Mouse (Mus musculus) C2C12 (cell line): Measurements from ENCODE around the gene Mink1. TPM values are rescaled to one million over a fixed set of nuclear protein-coding genes. Genes with fewer than 3 reads are reported as not detected.

Source experiments
- H3K27me3 ChIP-seq: one replicate; pipeline ENCODE4 v1.6.1; 2011; ENCODE audit not compliant: control insufficient read depth, insufficient read depth, insufficient read length
- H3K36me3 ChIP-seq: one replicate; pipeline ENCODE4 v1.6.1; 2011; ENCODE audit not compliant: control insufficient read depth, insufficient read depth
- H3K4me3 ChIP-seq: one replicate; pipeline ENCODE4 v1.5.1; 2011; ENCODE audit warnings: mild to moderate bottlenecking, control low read depth; ENCODE audit not compliant: poor library complexity, insufficient read depth, severe bottlenecking
- H3K79me2 ChIP-seq: one replicate; pipeline ENCODE4 v1.6.1; 2011; ENCODE audit not compliant: control insufficient read depth, insufficient read depth
- H3K79me3 ChIP-seq: one replicate; pipeline ENCODE4 v1.6.1; 2011; ENCODE audit warnings: low read depth, control low read depth
- H3ac ChIP-seq: one replicate; pipeline ENCODE3; 2011; ENCODE audit warnings: low read depth; ENCODE audit not compliant: control insufficient read depth, insufficient read length
- CEBPB ChIP-seq: IDR thresholded peaks from one replicate; pipeline ENCODE4 v1.6.1; 2011; ENCODE audit warnings: low read depth, mild to moderate bottlenecking, control low read depth, moderate library complexity
- CTCF ChIP-seq: IDR thresholded peaks from one replicate; pipeline ENCODE4 v1.5.1; 2011; ENCODE audit not compliant: control insufficient read depth, insufficient read depth, insufficient read length
- FOSL1 ChIP-seq: IDR thresholded peaks from one replicate; pipeline ENCODE4 v1.8.0; 2011; ENCODE audit warnings: mild to moderate bottlenecking, low read length; ENCODE audit not compliant: poor library complexity, insufficient read depth, severe bottlenecking
- MAX ChIP-seq: IDR thresholded peaks from one replicate; pipeline ENCODE4 v1.6.1; 2011; ENCODE audit warnings: mild to moderate bottlenecking, control low read depth
- MYOD1 ChIP-seq: IDR thresholded peaks from one replicate; pipeline ENCODE4 v1.6.1; 2011; ENCODE audit warnings: low read depth; ENCODE audit not compliant: control insufficient read depth, insufficient read length
- MYOG ChIP-seq: IDR thresholded peaks from one replicate; pipeline ENCODE4 v1.6.1; 2011; ENCODE audit not compliant: control insufficient read depth, insufficient read length; ENCODE audit errors: extremely low read depth
- USF1 ChIP-seq: IDR thresholded peaks from one replicate; pipeline ENCODE4 v1.6.1; 2011; ENCODE audit warnings: low read depth, mild to moderate bottlenecking, control low read depth, moderate library complexity
- polyA plus RNA-seq: library from polyadenylated mRNA; unstranded; fragments of >200 nt; fragmentation: generic; extraction: Trizol; gene quantifications from one replicate; pipeline ENCODE4 v1.2.1, GENCODE M21; 2012; ENCODE audit warnings: missing spikeins

Gene Mink1
- polyA plus RNA-seq, 1 experiment: 34.5 TPM

DNA sequence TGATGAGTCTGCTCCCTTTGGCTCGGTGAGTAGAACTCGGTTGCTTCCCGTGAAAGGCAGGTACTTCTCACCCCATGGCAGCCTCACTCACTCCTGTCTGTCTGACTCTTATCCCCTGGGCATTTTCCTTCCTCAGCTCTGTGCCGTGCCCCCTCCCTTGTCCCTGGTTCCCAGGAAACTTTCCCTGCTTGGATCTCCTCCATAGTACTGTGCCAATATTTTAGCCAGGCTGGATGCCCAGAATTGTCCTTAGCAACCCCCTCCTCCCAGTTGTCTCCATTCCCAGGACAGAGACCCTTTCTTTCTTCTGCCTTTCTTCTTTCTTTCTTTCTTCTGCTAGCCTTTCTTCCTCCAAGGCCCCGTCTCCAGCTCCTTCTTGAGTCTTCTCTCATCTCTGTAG is 21.3 kb upstream of the Mink1 start:
- H3ac ChIP-seq: no peak overlapping the region
- no peaks in the 10 kb centered on the region for H3K79me3 ChIP-seq
- TF ChIP-seq USF1 (no peak), FOSL1 (no peak), MYOG (no peak), CTCF (no peak), CEBPB (no peak), MAX (no peak), MYOD1 (no peak)
- H3K36me3 ChIP-seq: no peaks in the 10 kb centered on the region
- H3K4me3 ChIP-seq: no peak overlapping the region
- no peaks in the 10 kb centered on the region for H3K79me2 ChIP-seq
- H3K27me3 ChIP-seq: no peaks in the 10 kb centered on the region

DNA sequence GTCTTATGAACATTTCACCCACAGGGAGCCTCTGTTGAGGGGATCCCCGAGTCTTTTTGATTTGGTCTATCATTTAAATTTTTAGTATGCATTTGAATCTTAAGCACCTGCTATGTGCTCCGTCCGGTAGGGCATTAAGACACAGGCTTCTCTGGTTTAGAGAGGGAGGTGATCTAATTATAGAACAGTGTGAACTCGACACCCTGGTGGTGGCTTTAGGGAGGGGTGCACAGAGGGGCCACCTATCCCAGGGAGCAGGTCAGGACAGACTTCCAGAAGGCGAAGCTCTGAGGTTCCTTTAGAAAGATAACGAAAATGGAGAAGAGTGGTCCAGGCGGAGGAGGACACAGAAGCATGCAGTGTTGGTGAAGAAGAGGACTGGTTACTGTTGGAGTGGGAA is 18.2 kb upstream of the Mink1 start:
- no peaks in the 10 kb centered on the region for H3K79me2 ChIP-seq
- no peak for TF ChIP-seq USF1
- no peak for TF ChIP-seq FOSL1
- no peak for TF ChIP-seq CTCF
- no peak for TF ChIP-seq MAX
- TF ChIP-seq MYOD1: no peak
- no peak for TF ChIP-seq CEBPB
- TF ChIP-seq MYOG: no peak
- H3K27me3 ChIP-seq: no peaks in the 10 kb centered on the region
- no peaks in the 10 kb centered on the region for H3K36me3 ChIP-seq
- no peak overlapping the region for H3ac ChIP-seq
- no peaks in the 10 kb centered on the region for H3K79me3 ChIP-seq
- no peak overlapping the region for H3K4me3 ChIP-seq

DNA sequence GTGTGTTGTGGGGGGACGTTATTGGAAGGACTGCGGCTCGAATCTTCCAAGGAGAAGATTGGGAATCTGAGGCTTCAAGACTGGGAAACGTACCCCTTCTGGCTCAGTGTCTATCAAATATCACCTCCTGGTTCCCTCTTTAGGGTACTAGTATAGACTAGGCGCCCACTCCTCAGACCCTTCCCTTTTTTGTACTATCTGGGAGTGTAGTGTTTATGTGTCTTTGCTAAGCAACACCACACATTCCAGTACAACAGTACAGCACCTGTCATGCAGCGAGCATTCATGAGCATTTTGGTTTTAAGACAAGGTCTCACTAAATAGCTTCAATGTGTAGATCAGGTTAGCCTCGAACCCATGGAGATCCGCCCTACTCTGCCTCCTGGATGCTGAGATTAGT is 11.2 kb upstream of the Mink1 start:
- no peak for TF ChIP-seq USF1
- no peak for TF ChIP-seq MYOG
- no peak for TF ChIP-seq FOSL1
- no peak for TF ChIP-seq MYOD1
- TF ChIP-seq MAX: no peak
- no peak for TF ChIP-seq CEBPB
- no peak for TF ChIP-seq CTCF
- no peaks in the 10 kb centered on the region for H3K79me2 ChIP-seq
- H3K4me3 ChIP-seq: no peak overlapping the region
- H3K36me3 ChIP-seq: no peaks in the 10 kb centered on the region
- H3ac ChIP-seq: no peak overlapping the region
- H3K79me3 ChIP-seq: no peaks in the 10 kb centered on the region
- no peaks in the 10 kb centered on the region for H3K27me3 ChIP-seq

DNA sequence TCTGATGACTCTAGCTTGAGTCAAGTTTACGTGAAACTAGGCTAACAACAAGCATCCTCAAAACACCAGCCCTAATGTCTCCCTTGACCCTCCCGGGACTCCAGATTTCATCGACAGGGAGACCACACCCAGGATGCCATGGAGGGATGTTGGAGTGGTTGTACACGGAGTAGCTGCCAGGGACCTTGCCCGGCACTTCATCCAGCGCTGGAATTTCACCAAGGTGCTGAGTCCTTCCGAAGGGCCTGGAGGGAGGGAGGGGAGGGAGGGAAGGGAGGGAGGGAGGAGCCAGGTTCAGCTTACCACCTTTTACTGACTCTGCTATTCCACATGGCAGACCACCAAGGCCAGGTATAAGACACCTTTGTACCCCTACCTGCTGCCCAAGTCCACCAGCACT is 8.7 kb upstream of the Mink1 start:
- no peak overlapping the region for H3ac ChIP-seq
- H3K4me3 ChIP-seq: no peak overlapping the region
- no peak for TF ChIP-seq MAX
- TF ChIP-seq MYOD1: no peak
- no peak for TF ChIP-seq CTCF
- TF ChIP-seq MYOG: no peak
- no peak for TF ChIP-seq USF1
- H3K79me3 ChIP-seq: no peaks in the 10 kb centered on the region
- H3K27me3 ChIP-seq: no peaks in the 10 kb centered on the region
- no peaks in the 10 kb centered on the region for H3K79me2 ChIP-seq
- peaks cover 6% of the 10 kb centered on the region for H3K36me3 ChIP-seq

DNA sequence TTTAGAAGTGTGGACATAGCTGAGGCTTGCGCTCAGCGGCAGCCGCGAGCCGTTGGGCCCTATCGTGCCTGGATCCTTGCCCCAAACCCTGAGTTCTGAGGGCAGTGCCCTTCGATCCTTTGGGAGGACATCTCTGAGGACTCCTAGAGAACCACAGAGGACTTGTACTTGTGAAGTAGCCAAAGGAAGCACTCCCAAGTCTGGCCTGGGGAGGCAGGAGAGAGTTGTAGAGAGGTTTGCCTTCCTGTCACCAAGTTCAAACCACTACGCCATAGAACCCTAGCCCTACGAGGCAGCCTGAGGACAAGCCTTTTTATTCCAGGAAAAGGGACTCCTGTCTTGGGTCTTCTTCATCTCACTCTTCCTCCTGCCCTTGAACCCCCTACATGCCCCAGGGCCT is 5.1 kb upstream of the Mink1 start:
- H3K27me3 ChIP-seq: no peaks in the 10 kb centered on the region
- peaks cover 6% of the 10 kb centered on the region for H3K36me3 ChIP-seq
- no peak overlapping the region for H3ac ChIP-seq
- H3K4me3 ChIP-seq: no peak overlapping the region
- TF ChIP-seq MYOD1 (no peak), MAX (no peak), CEBPB (no peak), CTCF (no peak), FOSL1 (no peak), MYOG (no peak), USF1 (no peak)
- no peaks in the 10 kb centered on the region for H3K79me3 ChIP-seq
- H3K79me2 ChIP-seq: no peaks in the 10 kb centered on the region

DNA sequence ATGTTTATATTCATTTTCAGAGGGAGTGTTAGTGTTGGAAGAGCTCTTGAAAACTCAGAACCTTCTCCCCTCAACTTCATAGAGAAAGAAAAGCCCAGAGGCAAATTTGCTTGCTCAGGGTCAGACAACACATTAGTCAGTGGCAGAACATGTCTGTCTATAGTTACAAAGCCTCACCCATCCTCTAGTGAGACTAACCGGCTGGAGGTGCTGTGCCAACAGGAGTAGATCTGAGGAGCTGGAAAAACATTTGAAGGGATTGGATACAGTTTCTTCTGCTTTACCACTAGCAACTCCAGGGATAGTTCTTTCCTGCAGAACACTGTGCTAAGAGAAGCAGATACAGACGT is 769 bp upstream of the Mink1 start:
- Histone ChIP-seq H3ac (peak overlapping the region; percentile 80), H3K36me3 (peaks cover 8% of the 10 kb centered on the region), H3K27me3 (no peaks in the 10 kb centered on the region), H3K79me2 (peaks cover 41% of the 10 kb centered on the region), H3K4me3 (peak overlapping the region; percentile 90), H3K79me3 (peaks cover 38% of the 10 kb centered on the region)
- TF ChIP-seq MAX (no peak), USF1 (no peak), FOSL1 (no peak), CEBPB (no peak), CTCF (no peak), MYOD1 (no peak), MYOG (no peak)
